Mouse (Mus musculus) olfactory bulb, adult 2 months (tissue): Measurements from ENCODE around the gene Pax4.

Experiments used
- CTCF ChIP-seq: fragments of 200-500 bp; IDR thresholded peaks from 2 replicates; pipeline ENCODE4 v1.5.1; 2012; ENCODE audit warnings: low read depth, mild to moderate bottlenecking, low read length, moderate library complexity; ENCODE audit not compliant: insufficient read depth
- POLR2A ChIP-seq: fragments of 200-500 bp; IDR thresholded peaks from 2 replicates; pipeline ENCODE4 v1.6.1; 2012; ENCODE audit warnings: mild to moderate bottlenecking, low read depth, low read length, moderate library complexity; ENCODE audit not compliant: insufficient read depth

DNA sequence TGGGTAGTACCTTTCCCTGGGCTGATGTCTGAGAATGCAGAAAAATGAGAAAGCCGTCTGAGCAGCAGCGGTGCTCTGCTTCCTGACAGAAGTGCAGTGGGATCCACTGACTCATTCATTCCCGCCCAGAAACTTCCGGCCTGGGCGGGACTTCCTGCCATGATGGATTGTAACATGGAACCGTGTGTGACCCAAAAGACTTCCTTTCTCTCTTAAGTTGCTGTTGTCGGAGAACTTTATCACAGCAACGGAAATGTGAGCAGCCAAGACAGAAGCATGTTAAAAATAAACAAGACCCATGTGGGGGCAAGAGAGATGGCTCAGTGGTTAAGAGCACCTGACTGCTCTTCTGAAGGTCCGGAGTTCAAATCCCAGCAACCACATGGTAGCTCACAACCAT, 39.1 kb downstream of the Pax4 start:
- TF ChIP-seq CTCF (no peak), POLR2A (no peak)
